ENCODE assay signal across 8 mouse cellular contexts in genomic region chr14:105921217-105921695, GRCm38 (mm10). TPM values are rescaled to one million over a fixed set of nuclear protein-coding genes. Genes with fewer than 3 reads are reported as not detected.
A peak's percentile ranks its signal among the peaks of the same experiment; 100 is the strongest.
DNase-seq lines count a peak whose midpoint lies in the region; ATAC-seq and TF ChIP-seq lines count a peak whose summit lies in the region.

No protein-coding gene starts in this region.

- no peaks in the 10 kb centered on the region for H3K9me3 ChIP-seq in heart, embryonic 11.5 days (replicated peaks; ENCODE audit: control insufficient read depth, low read length)
- peaks cover 44% of the 10 kb centered on the region for H3K9me3 ChIP-seq in E14TG2a.4 (ENCODE audit: low read length)
- no peaks in the 10 kb centered on the region for H3K9me3 ChIP-seq in liver, postnatal 0 days (ENCODE audit: low read length)

- peak overlapping the region; percentile 48 for H3K4me2 ChIP-seq in heart, embryonic 11.5 days
- peak overlapping the region; percentile 57 for H3K4me2 ChIP-seq in liver, postnatal 0 days (ENCODE audit: low read depth, low read length)

- no peaks in the 10 kb centered on the region for H3K36me3 ChIP-seq in heart, embryonic 11.5 days (ENCODE audit: control insufficient read depth, insufficient read depth, low read length)
- no peaks in the 10 kb centered on the region for H3K36me3 ChIP-seq in E14TG2a.4 (ENCODE audit: insufficient read depth, low read length)
- H3K36me3 ChIP-seq in liver, postnatal 0 days (replicated peaks; ENCODE audit: insufficient read depth, low read length), result no peaks in the 10 kb centered on the region

- no peak overlapping the region for H3K4me3 ChIP-seq in heart, embryonic 11.5 days (ENCODE audit: low read depth, low read length)
- H3K4me3 ChIP-seq in E14TG2a.4 (replicated peaks; ENCODE audit: low read length), result 0 out of 2 replicates have a peak overlapping the region, but pooled peaks have one; percentile 49
- no peak overlapping the region for H3K4me3 ChIP-seq in liver, postnatal 0 days (ENCODE audit: low read depth, low read length)

- no peak overlapping the region for H3K9ac ChIP-seq in heart, embryonic 11.5 days (ENCODE audit: low read depth, low read length)
- no peak overlapping the region for H3K9ac ChIP-seq in liver, postnatal 0 days (replicated peaks)

- ATAC-seq in heart, embryonic 11.5 days (replicated peaks; ENCODE audit: insufficient number of reproducible peaks, low FRiP score, low TSS enrichment), result no peak
- peak; percentile 33 for ATAC-seq in granulocyte monocyte progenitor cell, adult 5-6 weeks (replicated peaks; ENCODE audit: poor library complexity, severe bottlenecking)
- ATAC-seq in liver, postnatal 0 days, result no peak

- H3K27ac ChIP-seq in heart, embryonic 11.5 days (ENCODE audit: low read depth, low read length), result no peak overlapping the region
- no peak overlapping the region for H3K27ac ChIP-seq in liver, postnatal 0 days (ENCODE audit: low read depth)

- H3K27me3 ChIP-seq in heart, embryonic 11.5 days (ENCODE audit: control insufficient read depth, insufficient read depth, low read length), result no peaks in the 10 kb centered on the region
- no peaks in the 10 kb centered on the region for H3K27me3 ChIP-seq in E14TG2a.4 (ENCODE audit: insufficient read depth, low read length)
- H3K27me3 ChIP-seq in liver, postnatal 0 days (ENCODE audit: insufficient read depth, low read length), result no peaks in the 10 kb centered on the region

- no peak for TF ChIP-seq CTCF in E14TG2a.4 (conservative IDR thresholded peaks at IDR 0.05; ENCODE audit: low read length)
- no peak for TF ChIP-seq CTCF in liver, postnatal 0 days (IDR thresholded peaks at IDR 0.05; ENCODE audit: low read depth)

- intact Hi-C loops in heart, postnatal 36 days (cut with DNase I), result no loop called here

- 10% methylated on average over 8 of the region's 8 CpGs for WGBS in heart, embryonic 11.5 days (ENCODE audit: insufficient replicate concordance)
- 7% methylated on average over 8 of the region's 8 CpGs for WGBS in liver, postnatal 0 days (ENCODE audit: insufficient replicate concordance)

- peaks cover 15% of the 10 kb centered on the region; the same call in 1 of the 2 replicates for H3K4me1 ChIP-seq in heart, embryonic 11.5 days (ENCODE audit: control insufficient read depth, insufficient read depth, low read length)
- peaks cover 43% of the 10 kb centered on the region for H3K4me1 ChIP-seq in E14TG2a.4 (replicated peaks; ENCODE audit: low read depth, low read length)
- H3K4me1 ChIP-seq in liver, postnatal 0 days (ENCODE audit: insufficient read depth), result peaks cover 12% of the 10 kb centered on the region; the same call in 1 of the 2 replicates

- no peak for TF ChIP-seq EP300 in liver, postnatal 0 days (IDR thresholded peaks at IDR 0.05; ENCODE audit: low read depth)

- no peak for DNase-seq in heart, postnatal 36 days
- DNase-seq in liver, postnatal 0 days, result no peak
- no peak for DNase-seq in adrenal gland, postnatal 25 days
- DNase-seq in ovary, adult 18-20 months (ENCODE audit: low spot score), result no peak
- no peak for DNase-seq in retina, postnatal 1 day

RNA-seq across cellular contexts. Expression of gene Spry2, which starts 24.6 kb away (rescaled TPM):
- polyA plus RNA-seq in heart, embryonic 11.5 days (2014; fragmentation: Nextera tagmentation; extraction: Ambion mirVana), result 58.3 and 62.9 TPM in 2 replicates
- total RNA-seq in heart, postnatal 36 days (2021), result 10 to 100 TPM; 27.5 to 30.4 TPM
- total RNA-seq in granulocyte monocyte progenitor cell, adult 5-6 weeks (2014; fragmentation: Nextera tagmentation), result 7.9 and 9.1 TPM in 2 replicates
- total RNA-seq in granulocyte monocyte progenitor cell, adult 5-6 weeks (2017), result 6.8 and 9.3 TPM in 2 replicates
- 6.0 and 6.1 TPM in 2 replicates for polyA plus RNA-seq in liver, postnatal 0 days (2015; fragmentation: Nextera tagmentation; extraction: Ambion mirVana)
- 33.7 and 43.4 TPM in 2 replicates for total RNA-seq in adrenal gland, postnatal 25 days (2021)
